Mouse (Mus musculus): Measurements from ENCODE around the gene Edn2. TPM values are rescaled to one million over a fixed set of nuclear protein-coding genes. Genes with fewer than 3 reads are reported as not detected.

The Edn2 gene
- polyA plus RNA-seq, 1 experiment from 2014 or later = 0.22 TPM

GRCm38 (mm10) chr4:120216883-120217282, 55.9 kb downstream of the Edn2 start:
- Histone ChIP-seq H3K4me3 (no peak overlapping the region), H3K4me1 (peaks cover 9% of the 10 kb centered on the region), H3K27ac (no peak overlapping the region), H3K4me2 (no peak overlapping the region), H3K9me3 (no peaks in the 10 kb centered on the region), H3K36me3 (replicated peaks) (no peaks in the 10 kb centered on the region), H3K27me3 (replicated peaks) (no peaks in the 10 kb centered on the region), H3K9ac (no peak overlapping the region)
- ATAC-seq (replicated peaks) = no peak

Other genes starting within 250 kb of the Edn2 start
- gene AL607142.1, start 96.2 kb upstream of the Edn2 start, polyA plus RNA-seq (2015; fragmentation: Nextera tagmentation; extraction: Ambion mirVana) = not detected in 2 replicates
- gene Foxo6, start 126.1 kb downstream of the Edn2 start, polyA plus RNA-seq (2015; fragmentation: Nextera tagmentation; extraction: Ambion mirVana) = 1.2 and 1.3 TPM in 2 replicates
- gene Scmh1, start 244.1 kb downstream of the Edn2 start, polyA plus RNA-seq (2015; fragmentation: Nextera tagmentation; extraction: Ambion mirVana) = 98.0 and 106 TPM in 2 replicates